Mouse (Mus musculus) c-Kit-negative CD71-positive TER-119-positive erythroid progenitor cells, embryonic 14.5 days (primary cell): ENCODE measurements at regions not wholly inside any gene's neighbourhood (a gene's known extent, or its start where the extent isn't known, plus 50 kb on each side); places are given as distances from the start of the nearest gene placed in this dataset.

Experiments
- DNase-seq: peaks from one replicate; pipeline ENCODE4 v3.0.0-alpha.2; 2013; ENCODE audit warnings: low read depth, low spot score

GRCm38 (mm10) chr14:76791811-76792571 lies 235.3 kb upstream of the Serp2 start:
- DNase-seq = no peak

GRCm38 (mm10) chr14:76789376-76789775 lies 232.7 kb upstream of the Serp2 start:
- no peak for DNase-seq

GRCm38 (mm10) chr14:76787601-76788000 lies 230.9 kb upstream of the Serp2 start:
- no peak for DNase-seq

- DNase-seq = no peak
These were observed 229.5 kb upstream of the Serp2 start for GRCm38 (mm10) chr14:76786214-76786613.

- DNase-seq = no peak
These were observed 224.8 kb upstream of the Serp2 start for GRCm38 (mm10) chr14:76781524-76781880.

- no peak for DNase-seq
These were observed 224.2 kb upstream of the Serp2 start for GRCm38 (mm10) chr14:76780572-76781523.

GRCm38 (mm10) chr14:76778541-76779399 lies 222.1 kb upstream of the Serp2 start:
- DNase-seq = no peak

- DNase-seq = no peak
These were observed 218.8 kb upstream of the Serp2 start for GRCm38 (mm10) chr14:76775387-76775924.

GRCm38 (mm10) chr14:76772781-76773438 lies 216.2 kb upstream of the Serp2 start:
- DNase-seq = no peak

GRCm38 (mm10) chr14:76770106-76770505 lies 213.4 kb upstream of the Serp2 start:
- DNase-seq = no peak

- no peak for DNase-seq
These were observed 210.6 kb upstream of the Serp2 start for GRCm38 (mm10) chr14:76767301-76767700.

GRCm38 (mm10) chr14:76766186-76766713 lies 209.6 kb upstream of the Serp2 start:
- DNase-seq = no peak

- no peak for DNase-seq
These were observed 208.4 kb upstream of the Serp2 start for GRCm38 (mm10) chr14:76765094-76765504.

GRCm38 (mm10) chr14:76764390-76764796 lies 207.7 kb upstream of the Serp2 start:
- no peak for DNase-seq

- no peak for DNase-seq
These were observed 206.8 kb upstream of the Serp2 start for GRCm38 (mm10) chr14:76763539-76763938.

- no peak for DNase-seq
These were observed 206.1 kb upstream of the Serp2 start for GRCm38 (mm10) chr14:76762777-76763176.

GRCm38 (mm10) chr14:76761691-76762090 lies 205.0 kb upstream of the Serp2 start:
- DNase-seq = no peak

- no peak for DNase-seq
These were observed 204.6 kb upstream of the Serp2 start for GRCm38 (mm10) chr14:76761274-76761673.

- DNase-seq = no peak
These were observed 203.9 kb upstream of the Serp2 start for GRCm38 (mm10) chr14:76760509-76761023.

GRCm38 (mm10) chr14:76759377-76759776 lies 202.7 kb upstream of the Serp2 start:
- DNase-seq = no peak
